Mouse (Mus musculus) thymus, adult 2 months (tissue): ENCODE data around the gene Prkn.

Experiments used
- CTCF ChIP-seq: fragments of 200-500 bp; IDR thresholded peaks from 2 replicates; pipeline ENCODE4 v1.5.1; 2012; ENCODE audit warnings: mild to moderate bottlenecking, control low read depth, low read length, moderate library complexity, borderline replicate concordance; ENCODE audit not compliant: control insufficient read depth, poor library complexity, insufficient read depth; ENCODE audit errors: extremely low read depth
- POLR2A ChIP-seq: fragments of 200-500 bp; IDR thresholded peaks from 2 replicates; pipeline ENCODE4 v1.6.1; 2012; ENCODE audit warnings: mild to moderate bottlenecking, low read length, control low read depth, moderate library complexity; ENCODE audit not compliant: control insufficient read depth, poor library complexity, insufficient read depth; ENCODE audit errors: extremely low read depth

GRCm38 (mm10) chr17:10882260-10882659 is 42.1 kb downstream of the Prkn start:
- TF ChIP-seq CTCF: no peak
- TF ChIP-seq POLR2A: no peak
